Comparison of ENCODE assay signal across 8 mouse cellular contexts in genomic region chr7:144937490-144937889, GRCm38 (mm10). TPM values are rescaled to one million over a fixed set of nuclear protein-coding genes. Genes with fewer than 3 reads are reported as not detected.
DNase-seq lines count a peak whose midpoint lies in the region; ATAC-seq and TF ChIP-seq lines count a peak whose summit lies in the region.

No protein-coding gene starts in this region.

- in situ Hi-C loops in ES-E14 (cut with MboI; ENCODE audit: low sequenced_read_pairs in 2 of 2, unreplicated experiment in 2 of 2) = loop anchor here (5.0 to 10.0 kb wide), 3 partner anchors 177 to 307 kb away; no protein-coding TSS in a partner anchor

- peak; percentile 98 for TF ChIP-seq CTCF in cerebellum, adult 2 months (IDR thresholded peaks at IDR 0.05; ENCODE audit: borderline replicate concordance, insufficient read depth, low read depth, low read length)

- peak; percentile 68 to 78 for ATAC-seq in hematopoietic stem cell, adult 5-6 weeks (replicated peaks in 1 of 2; ENCODE audit: insufficient read depth in 1 of 2, low FRiP score in 2 of 2, low TSS enrichment in 1 of 2, low read depth in 1 of 2, poor library complexity in 2 of 2, severe bottlenecking in 2 of 2)
- peak; percentile 26 for ATAC-seq in lung, embryonic 16.5 days (ENCODE audit: low read depth)

- no peak overlapping the region for H3K27ac ChIP-seq in ES-E14 (ENCODE audit: insufficient read depth, low read depth, low read length, poor library complexity, severe bottlenecking)
- peak overlapping the region; percentile 42 for H3K27ac ChIP-seq in cerebellum, adult 2 months (ENCODE audit: insufficient read depth, low read length)
- peak overlapping the region; percentile 67 for H3K27ac ChIP-seq in lung, embryonic 16.5 days (ENCODE audit: low read length)

- DNase-seq in ES-E14 (ENCODE audit: low read depth, low spot score) = peak; percentile 75
- peak; percentile 90 to 92 for DNase-seq in cerebellum, adult 2 months
- DNase-seq in forelimb bud, embryonic 11.5 days (ENCODE audit: low read depth, low spot score) = peak; percentile 91
- DNase-seq in layer of hippocampus, adult 9-10 months (ENCODE audit: low spot score) = peak; percentile 77
- peak; percentile 61 for DNase-seq in ovary, adult 18-20 months (ENCODE audit: low spot score)
- peak; percentile 83 for DNase-seq in thymus, postnatal 0 days (ENCODE audit: low spot score)

- WGBS in cerebellum, adult 2 months = under 1% methylated on average over 20 of the region's 20 CpGs
- WGBS in lung, embryonic 16.5 days = 1% methylated on average over 20 of the region's 20 CpGs

- peak overlapping the region; percentile 93 for H3K4me2 ChIP-seq in lung, embryonic 16.5 days (ENCODE audit: low read depth, low read length)

- peak overlapping the region; percentile 76; the same call in 1 of the 2 replicates for H3K9ac ChIP-seq in ES-E14 (ENCODE audit: insufficient read depth, low read depth, low read length, poor library complexity, severe bottlenecking)
- H3K9ac ChIP-seq in lung, embryonic 16.5 days (ENCODE audit: low read length) = peak overlapping the region; percentile 79

- TF ChIP-seq POLR2A in cerebellum, adult 2 months (IDR thresholded peaks at IDR 0.05; ENCODE audit: borderline replicate concordance, insufficient read depth, low read length) = peak; percentile 72

- H3K4me1 ChIP-seq in ES-E14 (ENCODE audit: control insufficient read depth in 2 of 2, insufficient read depth in 2 of 2, low read length in 2 of 2, poor library complexity in 1 of 2) = no peaks in the 10 kb centered on the region; a peak in 2 of 4 replicates
- peaks cover 23% of the 10 kb centered on the region for H3K4me1 ChIP-seq in cerebellum, adult 2 months (ENCODE audit: control insufficient read depth, insufficient read depth, low read length)
- H3K4me1 ChIP-seq in lung, embryonic 16.5 days (replicated peaks; ENCODE audit: control insufficient read depth, insufficient read depth, low read length) = peaks cover 16% of the 10 kb centered on the region

- H3K27me3 ChIP-seq in cerebellum, adult 2 months (ENCODE audit: control insufficient read depth, insufficient read depth, low read length) = peaks cover 2% of the 10 kb centered on the region; the same call in 1 of the 2 replicates
- peaks cover 5% of the 10 kb centered on the region for H3K27me3 ChIP-seq in lung, embryonic 16.5 days (ENCODE audit: control insufficient read depth, insufficient read depth, low read depth, low read length)

- H3K4me3 ChIP-seq in ES-E14 (ENCODE audit: insufficient read depth in 1 of 2, low read depth in 1 of 2, low read length in 2 of 2, poor library complexity in 1 of 2, severe bottlenecking in 1 of 2) = peak overlapping the region; percentile 75 to 82; a peak in 3 of 4 replicates
- peak overlapping the region; percentile 87 for H3K4me3 ChIP-seq in cerebellum, adult 2 months (replicated peaks; ENCODE audit: insufficient read depth, low read depth, low read length)
- H3K4me3 ChIP-seq in lung, embryonic 16.5 days (ENCODE audit: low read length) = peak overlapping the region; percentile 78

- peaks cover 52% of the 10 kb centered on the region for H3K36me3 ChIP-seq in ES-E14 (ENCODE audit: control insufficient read depth, insufficient read depth, low read length, poor library complexity, severe bottlenecking)
- peaks cover 23% of the 10 kb centered on the region for H3K36me3 ChIP-seq in lung, embryonic 16.5 days (ENCODE audit: control insufficient read depth, insufficient read depth, low read length)

- no peaks in the 10 kb centered on the region for H3K9me3 ChIP-seq in ES-E14 (ENCODE audit: control insufficient read depth, insufficient read depth, low read depth, low read length)
- H3K9me3 ChIP-seq in lung, embryonic 16.5 days (ENCODE audit: control insufficient read depth, low read length) = no peaks in the 10 kb centered on the region

TF ChIP-seq in ES-E14, 5 proteins besides CTCF, POLR2A, EP300 and RAD21:
- TF ChIP-seq HCFC1 (IDR thresholded peaks at IDR 0.05; ENCODE audit: borderline replicate concordance, insufficient read depth, low read length) = peak; percentile 34; the same call in 1 of the 2 replicates
- no peak for TF ChIP-seq CHD2 (IDR thresholded peaks at IDR 0.05; ENCODE audit: low read depth, low read length)
- TF ChIP-seq ZNF384 (IDR thresholded peaks at IDR 0.05; ENCODE audit: low read depth, low read length) = no peak
- TF ChIP-seq ZC3H11A (IDR thresholded peaks at IDR 0.05; ENCODE audit: borderline replicate concordance, low read depth, low read length) = peak; percentile 92

RNA-seq across cellular contexts. Expression of gene Ccnd1, which starts 2.2 kb away (rescaled TPM):
- total RNA-seq in ES-E14 (2012; rRNA removed) = 57.6 and 65.9 TPM in 2 replicates
- polyA plus RNA-seq in cerebellum, adult 2 months (2012; rRNA removed) = 21.8 and 23.1 TPM in 2 replicates
- total RNA-seq in hematopoietic stem cell, adult 5-6 weeks (2017) = 19.3 and 21.9 TPM in 2 replicates
- 92.5 and 122 TPM in 2 replicates for polyA plus RNA-seq in lung, embryonic 16.5 days (2015; fragmentation: Nextera tagmentation; extraction: Ambion mirVana)
- polyA plus RNA-seq in thymus, postnatal 0 days (2015; fragmentation: Nextera tagmentation; extraction: Ambion mirVana) = 7.4 and 10.0 TPM in 2 replicates

RNA-seq across cellular contexts. Expression of gene LTO1, which starts 22.6 kb away (rescaled TPM):
- total RNA-seq in ES-E14 (2012; rRNA removed) = 23.9 TPM in 2 replicates
- polyA plus RNA-seq in cerebellum, adult 2 months (2012; rRNA removed) = 38.0 and 45.8 TPM in 2 replicates
- total RNA-seq in hematopoietic stem cell, adult 5-6 weeks (2017) = 23.1 and 76.6 TPM in 2 replicates
- 28.2 and 29.1 TPM in 2 replicates for polyA plus RNA-seq in lung, embryonic 16.5 days (2015; fragmentation: Nextera tagmentation; extraction: Ambion mirVana)
- 25.4 and 26.4 TPM in 2 replicates for polyA plus RNA-seq in thymus, postnatal 0 days (2015; fragmentation: Nextera tagmentation; extraction: Ambion mirVana)

RNA-seq across cellular contexts. Expression of gene Fgf15, which starts 41.2 kb away (rescaled TPM):
- 10.8 and 43.2 TPM in 2 replicates for total RNA-seq in ES-E14 (2012; rRNA removed)
- polyA plus RNA-seq in cerebellum, adult 2 months (2012; rRNA removed) = not detected in 2 replicates
- total RNA-seq in hematopoietic stem cell, adult 5-6 weeks (2017) = not detected in 2 replicates
- not detected in 2 replicates for polyA plus RNA-seq in lung, embryonic 16.5 days (2015; fragmentation: Nextera tagmentation; extraction: Ambion mirVana)
- polyA plus RNA-seq in thymus, postnatal 0 days (2015; fragmentation: Nextera tagmentation; extraction: Ambion mirVana) = 0.36 and 0.56 TPM in 2 replicates
